Mouse (Mus musculus) urinary bladder, postnatal 14 days (tissue): ENCODE measurements around the gene Def8.
A peak's percentile ranks its signal among the peaks of the same experiment; 100 is the strongest.

Experiments used
- DNase-seq: peaks from one replicate; pipeline ENCODE4 v3.0.0; 2021; ENCODE audit warnings: low spot score

Gene Def8

GRCm38 (mm10) chr8:123423441-123423840 is at the start of gene Def8:
Gene Def8 (plus strand): TSS chr8:123423527.
- DNase-seq: no peak

- DNase-seq: peak; percentile 95
Observed at GRCm38 (mm10) chr8:123374239-123374578, 49.1 kb upstream of the Def8 start.

GRCm38 (mm10) chr8:123375701-123376100 is 47.6 kb upstream of the Def8 start:
- DNase-seq: no peak

- no peak for DNase-seq
Observed at GRCm38 (mm10) chr8:123376106-123376505, 47.2 kb upstream of the Def8 start.

GRCm38 (mm10) chr8:123381711-123382110 is 41.6 kb upstream of the Def8 start:
- DNase-seq: no peak

GRCm38 (mm10) chr8:123382516-123382915 is 40.8 kb upstream of the Def8 start:
- DNase-seq: no peak

- no peak for DNase-seq
Observed at GRCm38 (mm10) chr8:123384883-123385540, 38.3 kb upstream of the Def8 start.

GRCm38 (mm10) chr8:123387041-123387440 is 36.3 kb upstream of the Def8 start:
- no peak for DNase-seq

GRCm38 (mm10) chr8:123387801-123388200 is 35.5 kb upstream of the Def8 start:
- DNase-seq: no peak

- DNase-seq: no peak
Observed at GRCm38 (mm10) chr8:123389026-123389425, 34.3 kb upstream of the Def8 start.

- DNase-seq: no peak
Observed at GRCm38 (mm10) chr8:123398308-123398707, 25.0 kb upstream of the Def8 start.

GRCm38 (mm10) chr8:123401936-123402335 is 21.4 kb upstream of the Def8 start:
- no peak for DNase-seq

- no peak for DNase-seq
Observed at GRCm38 (mm10) chr8:123402730-123403326, 20.5 kb upstream of the Def8 start.

- DNase-seq: no peak
Observed at GRCm38 (mm10) chr8:123404521-123404920, 18.8 kb upstream of the Def8 start.

GRCm38 (mm10) chr8:123406786-123407185 is 16.5 kb upstream of the Def8 start, which contains the start of gene Mc1r:
Gene Mc1r (plus strand): TSS chr8:123407107.
- peak; percentile 44 for DNase-seq

GRCm38 (mm10) chr8:123407612-123408011 is 15.7 kb upstream of the Def8 start:
- no peak for DNase-seq

- DNase-seq: no peak
Observed at GRCm38 (mm10) chr8:123408586-123409544, 14.5 kb upstream of the Def8 start.

GRCm38 (mm10) chr8:123410049-123410587 is 13.2 kb upstream of the Def8 start:
- DNase-seq: peak; percentile 25

- DNase-seq: no peak
Observed at GRCm38 (mm10) chr8:123410788-123411187, 12.5 kb upstream of the Def8 start.

GRCm38 (mm10) chr8:123411246-123411645 is 12.1 kb upstream of the Def8 start, which contains the start of gene Tubb3:
Gene Tubb3 (plus strand): TSS chr8:123411424.
- DNase-seq: peak; percentile 44

GRCm38 (mm10) chr8:123411781-123412327 is 11.5 kb upstream of the Def8 start:
- DNase-seq: no peak

- no peak for DNase-seq
Observed at GRCm38 (mm10) chr8:123412560-123413170, 10.7 kb upstream of the Def8 start.
